Mouse (Mus musculus): ENCODE data around the gene Wwtr1. TPM values are rescaled to one million over a fixed set of nuclear protein-coding genes. Genes with fewer than 3 reads are reported as not detected.

Wwtr1 gene
- 21.6 and 24.7 TPM in 2 replicates for polyA plus RNA-seq (2012; rRNA removed)

DNA sequence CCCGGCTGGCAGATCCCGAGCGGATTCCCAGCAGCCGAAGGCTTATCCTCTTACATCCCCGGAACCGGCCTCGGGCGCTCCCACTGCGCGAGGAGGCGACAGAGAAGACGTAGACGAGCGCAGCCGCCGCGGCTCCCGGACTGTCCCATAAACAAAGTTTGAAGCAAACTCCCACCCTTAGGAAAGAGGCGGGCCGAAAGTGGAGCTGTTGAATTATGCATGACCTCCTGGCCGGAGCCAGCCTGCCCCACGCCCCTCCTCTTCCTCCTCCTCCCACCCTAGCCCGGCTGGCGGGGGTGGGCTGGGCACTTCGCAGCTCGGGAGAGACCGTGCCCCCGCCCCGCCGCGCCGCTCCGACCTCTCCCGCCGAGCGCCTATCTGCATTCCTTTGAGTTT lies at the start of gene Wwtr1:
Gene Wwtr1 (minus strand): TSS at position 251 of the 396 bp plus-strand sequence.

DNA sequence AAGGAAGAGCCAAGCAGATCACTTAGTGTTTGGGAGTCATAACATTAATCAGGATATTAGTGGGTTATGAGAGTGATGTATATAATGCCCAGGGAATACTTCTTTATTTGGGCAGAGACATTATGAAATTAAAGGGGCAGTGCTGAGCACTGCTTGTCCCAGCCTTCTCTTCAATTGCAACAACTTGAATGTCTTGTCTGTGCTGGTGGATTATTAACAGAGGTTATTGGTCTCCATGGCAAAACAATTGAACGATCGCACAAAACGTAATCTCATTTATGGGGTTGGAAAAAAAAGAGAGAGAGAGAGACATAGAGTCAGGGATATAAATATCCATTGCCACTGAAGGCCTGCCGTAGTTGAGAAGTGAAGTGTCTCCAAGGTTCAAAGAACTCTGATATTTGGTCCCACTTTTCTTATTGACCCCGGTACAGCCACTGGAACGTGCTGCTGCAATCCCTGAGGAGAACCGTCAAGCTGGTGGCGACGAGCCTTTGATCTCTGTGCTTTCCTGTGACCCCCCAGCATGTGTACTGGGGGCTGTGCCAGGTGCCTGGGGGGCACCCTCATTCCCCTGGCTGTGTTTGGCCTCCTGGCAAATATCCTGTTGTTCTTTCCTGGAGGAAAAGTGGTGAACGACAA lies 150.5 kb downstream of the Wwtr1 start, which contains the start of gene Tm4sf4:
Gene Tm4sf4 (plus strand): TSS at position 226 of the 642 bp plus-strand sequence.

Other genes with a start within 250 kb of the Wwtr1 start
- gene Tm4sf4, start 150.6 kb downstream of the Wwtr1 start, polyA plus RNA-seq (2012; rRNA removed) = 0.07 and 0.13 TPM in 2 replicates
- 56.8 and 59.4 TPM in 2 replicates for gene Commd2, start 75.8 kb upstream of the Wwtr1 start, polyA plus RNA-seq (2012; rRNA removed)
- 0.04 and 0.13 TPM in 2 replicates for gene Ankub1, start 116.9 kb upstream of the Wwtr1 start, polyA plus RNA-seq (2012; rRNA removed)
- 38.3 and 46.7 TPM in 2 replicates for gene Rnf13, start 160.2 kb upstream of the Wwtr1 start, polyA plus RNA-seq (2012; rRNA removed)

Measured in central nervous system, embryonic 14 days (tissue).